Mouse (Mus musculus): ENCODE data around the gene 1700025G04Rik. TPM values are rescaled to one million over a fixed set of nuclear protein-coding genes. Genes with fewer than 3 reads are reported as not detected.

1700025G04Rik gene
- total and polyA plus RNA-seq, 2 experiments from 2014 or later: 25.5 to 43.2 TPM

DNA sequence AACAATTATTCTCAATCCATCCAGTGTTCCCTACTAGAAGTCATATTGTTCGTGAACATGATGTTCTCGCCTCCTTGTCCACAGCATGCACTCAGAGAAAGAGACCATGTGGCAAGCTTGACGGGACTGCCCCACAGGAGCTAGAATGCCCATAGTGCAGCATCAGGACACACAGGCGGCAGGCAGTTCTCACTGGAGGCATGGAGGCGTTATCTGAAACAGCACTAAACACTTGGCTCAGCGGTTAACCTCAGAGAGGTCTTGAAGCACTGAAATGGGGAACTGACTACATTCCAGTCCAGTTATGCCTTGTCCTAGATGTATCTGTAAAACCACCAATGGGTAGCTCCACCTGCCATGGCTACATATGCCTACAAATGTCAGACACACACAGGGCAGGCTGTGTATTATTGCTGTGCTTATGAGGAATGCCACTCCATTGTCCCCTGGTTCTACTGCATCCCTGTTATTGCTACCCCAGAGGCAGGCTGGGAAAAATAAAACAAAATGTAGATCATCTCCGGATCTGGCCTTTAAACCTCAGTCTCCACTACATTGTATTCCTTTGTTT is 74.3 kb downstream of the 1700025G04Rik start:
- Histone ChIP-seq H3K4me2 (ENCODE audit: low read depth) (no peak overlapping the region), H3K9ac (no peak overlapping the region), H3K27me3 (ENCODE audit: insufficient read depth, low read length) (no peaks in the 10 kb centered on the region), H3K4me3 (ENCODE audit: low read depth, low read length) (no peak overlapping the region), H3K9me3 (ENCODE audit: low read length) (no peaks in the 10 kb centered on the region), H3K4me1 (ENCODE audit: insufficient read depth) (peaks cover 7% of the 10 kb centered on the region; the same call in 1 of the 2 replicates), H3K36me3 (ENCODE audit: insufficient read depth) (no peaks in the 10 kb centered on the region), H3K27ac (ENCODE audit: low read depth, low read length) (no peak overlapping the region)
- no peak for DNase-seq
- TF ChIP-seq CTCF (IDR thresholded peaks at IDR 0.05; ENCODE audit: low read depth): no peak
- ATAC-seq: no peak
- WGBS: 89% methylated on average over 7 of the region's 7 CpGs

DNA sequence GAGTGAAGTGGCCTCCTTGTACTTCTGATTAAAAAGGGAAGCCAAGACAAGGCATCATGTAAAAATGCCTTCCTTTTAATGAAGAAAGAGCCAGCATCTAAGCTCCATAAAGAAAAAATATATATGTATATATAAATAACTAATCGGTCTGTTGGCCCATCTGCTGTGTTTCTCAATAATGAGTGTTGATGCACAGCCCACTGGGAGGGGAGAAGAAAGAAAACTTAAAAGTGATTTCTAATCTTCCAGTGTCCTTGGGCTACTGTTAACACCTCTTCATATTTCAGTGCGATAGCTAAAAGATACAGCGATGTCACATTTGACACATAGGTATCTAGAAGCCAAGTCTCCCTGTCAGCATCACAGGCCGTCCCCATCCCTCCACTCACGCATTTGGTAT is 78.2 kb downstream of the 1700025G04Rik start:
- ATAC-seq (0 out of 2 replicates have a peak, but pooled peaks have one; percentile 8), DNase-seq (peak; percentile 16)
- no peak overlapping the region for H3K27ac ChIP-seq (ENCODE audit: low read depth, low read length)
- no peaks in the 10 kb centered on the region for H3K36me3 ChIP-seq (ENCODE audit: insufficient read depth)
- no peak for TF ChIP-seq CTCF (IDR thresholded peaks at IDR 0.05; ENCODE audit: low read depth)
- H3K4me3 ChIP-seq (ENCODE audit: low read depth, low read length): no peak overlapping the region
- H3K4me2 ChIP-seq (ENCODE audit: low read depth): no peak overlapping the region
- H3K9ac ChIP-seq: no peak overlapping the region
- no peaks in the 10 kb centered on the region for H3K9me3 ChIP-seq (ENCODE audit: low read length)
- no peaks in the 10 kb centered on the region for H3K4me1 ChIP-seq (ENCODE audit: insufficient read depth)
- no peaks in the 10 kb centered on the region for H3K27me3 ChIP-seq (ENCODE audit: insufficient read depth, low read length)
- WGBS: 72% methylated on average over 5 of the region's 5 CpGs

GRCm38 (mm10) chr1:152010251-152010980 is 79.5 kb downstream of the 1700025G04Rik start:
- Histone ChIP-seq H3K9me3 (ENCODE audit: low read length) (no peaks in the 10 kb centered on the region), H3K4me1 (ENCODE audit: insufficient read depth) (no peaks in the 10 kb centered on the region), H3K27ac (ENCODE audit: low read depth, low read length) (no peak overlapping the region), H3K4me2 (ENCODE audit: low read depth) (no peak overlapping the region), H3K27me3 (ENCODE audit: insufficient read depth, low read length) (no peaks in the 10 kb centered on the region), H3K36me3 (ENCODE audit: insufficient read depth) (peaks cover 5% of the 10 kb centered on the region; the same call in 1 of the 2 replicates), H3K9ac (no peak overlapping the region), H3K4me3 (ENCODE audit: low read depth, low read length) (no peak overlapping the region)
- TF ChIP-seq CTCF (IDR thresholded peaks at IDR 0.05; ENCODE audit: low read depth): no peak
- ATAC-seq (no peak), DNase-seq (no peak)
- 71% methylated on average over 13 of the region's 13 CpGs for WGBS

- no peak overlapping the region for H3K9ac ChIP-seq
- H3K36me3 ChIP-seq (ENCODE audit: insufficient read depth): peaks cover 5% of the 10 kb centered on the region; the same call in 1 of the 2 replicates
- peak; percentile 49 for ATAC-seq
- H3K27me3 ChIP-seq (ENCODE audit: insufficient read depth, low read length): no peaks in the 10 kb centered on the region
- H3K4me2 ChIP-seq (ENCODE audit: low read depth): no peak overlapping the region
- H3K4me3 ChIP-seq (ENCODE audit: low read depth, low read length): no peak overlapping the region
- H3K4me1 ChIP-seq (ENCODE audit: insufficient read depth): no peaks in the 10 kb centered on the region
- 74% methylated on average over 8 of the region's 8 CpGs for whole genome bisulfite sequencing
- no peaks in the 10 kb centered on the region for H3K9me3 ChIP-seq (ENCODE audit: low read length)
- no peak for TF ChIP-seq CTCF (IDR thresholded peaks at IDR 0.05; ENCODE audit: low read depth)
- H3K27ac ChIP-seq (ENCODE audit: low read depth, low read length): no peak overlapping the region
- DNase-seq: no peak
Observed at GRCm38 (mm10) chr1:152008473-152008991, 81.4 kb downstream of the 1700025G04Rik start.

DNA sequence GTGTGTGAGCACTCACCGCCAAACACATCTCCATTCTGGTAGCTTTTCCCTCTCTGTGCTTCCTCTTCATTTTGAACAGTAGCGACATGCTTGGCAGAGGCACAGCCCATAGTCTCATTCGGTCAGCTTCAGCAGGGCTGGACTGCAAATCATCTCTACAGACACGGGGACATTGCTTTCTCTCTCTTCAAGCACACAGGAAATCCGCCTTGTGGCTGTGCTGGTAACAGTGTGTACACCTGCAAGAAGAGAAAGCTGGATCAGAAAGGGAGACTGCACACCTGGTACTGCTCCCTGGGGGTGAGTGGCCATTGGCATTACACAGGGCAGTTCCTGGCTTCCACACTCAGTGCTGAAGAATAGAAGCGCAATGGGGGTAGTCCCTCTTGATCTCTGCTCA is 83.4 kb downstream of the 1700025G04Rik start:
- no peak for DNase-seq
- Histone ChIP-seq H3K27ac (ENCODE audit: low read depth, low read length) (no peak overlapping the region), H3K27me3 (ENCODE audit: insufficient read depth, low read length) (no peaks in the 10 kb centered on the region), H3K9ac (no peak overlapping the region), H3K4me2 (ENCODE audit: low read depth) (no peak overlapping the region), H3K36me3 (ENCODE audit: insufficient read depth) (peaks cover 5% of the 10 kb centered on the region; the same call in 1 of the 2 replicates), H3K4me1 (ENCODE audit: insufficient read depth) (no peaks in the 10 kb centered on the region; the same call in 1 of the 2 replicates), H3K4me3 (ENCODE audit: low read depth, low read length) (no peak overlapping the region), H3K9me3 (ENCODE audit: low read length) (no peaks in the 10 kb centered on the region)
- no peak for ATAC-seq
- WGBS: 93% methylated on average over 6 of the region's 6 CpGs
- TF ChIP-seq CTCF (IDR thresholded peaks at IDR 0.05; ENCODE audit: low read depth): no peak

DNA sequence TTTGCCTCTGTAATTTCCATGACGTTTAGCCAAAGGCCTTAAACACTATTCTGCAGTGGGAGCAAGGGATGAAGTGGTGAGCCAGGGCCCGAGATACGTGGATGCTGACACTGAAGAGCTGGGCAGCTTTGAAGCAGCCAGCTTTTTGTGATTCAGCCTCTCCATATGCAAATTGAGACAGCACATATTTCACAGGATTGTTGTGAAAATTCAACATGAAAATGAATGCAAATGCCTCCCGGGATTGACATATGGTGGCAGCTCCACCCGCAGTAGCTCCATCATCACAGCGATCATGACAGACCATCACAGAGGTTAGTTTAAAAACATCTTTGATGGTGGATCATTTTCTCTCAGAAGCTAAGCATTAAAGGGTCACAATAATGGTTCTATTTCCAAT is 85.4 kb downstream of the 1700025G04Rik start:
- no peak overlapping the region for H3K4me2 ChIP-seq (ENCODE audit: low read depth)
- H3K27ac ChIP-seq (ENCODE audit: low read depth, low read length): peak overlapping the region; percentile 57; the same call in 1 of the 2 replicates
- DNase-seq (peak; percentile 47), ATAC-seq (peak; percentile 58)
- peaks cover 3% of the 10 kb centered on the region for H3K4me1 ChIP-seq (ENCODE audit: insufficient read depth)
- no peak overlapping the region for H3K9ac ChIP-seq
- H3K27me3 ChIP-seq (ENCODE audit: insufficient read depth, low read length): no peaks in the 10 kb centered on the region
- peaks cover 5% of the 10 kb centered on the region; the same call in 1 of the 2 replicates for H3K36me3 ChIP-seq (ENCODE audit: insufficient read depth)
- no peak for TF ChIP-seq CTCF (IDR thresholded peaks at IDR 0.05; ENCODE audit: low read depth)
- 23% methylated on average over 6 of the region's 6 CpGs for WGBS
- no peak overlapping the region for H3K4me3 ChIP-seq (ENCODE audit: low read depth, low read length)
- H3K9me3 ChIP-seq (ENCODE audit: low read length): no peaks in the 10 kb centered on the region

DNA sequence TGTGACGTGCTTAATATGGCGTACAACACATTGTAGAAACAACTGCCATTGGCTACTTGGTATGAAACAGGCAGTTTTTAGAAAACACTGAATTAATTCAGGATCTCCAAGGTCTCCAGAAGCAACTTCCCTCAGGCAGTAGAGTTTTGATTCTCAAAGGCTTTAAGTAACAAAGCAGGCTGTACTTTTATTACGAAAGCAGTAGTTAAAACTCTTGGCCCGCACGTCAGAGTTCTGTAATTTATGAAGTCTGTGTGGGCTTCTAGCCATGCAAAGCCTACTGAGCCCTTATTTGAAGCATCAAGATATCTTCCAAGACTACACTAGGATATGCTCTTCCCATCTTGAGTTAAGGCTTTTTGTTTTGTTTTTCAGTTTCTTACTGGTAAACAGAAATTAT is 89.5 kb downstream of the 1700025G04Rik start:
- Histone ChIP-seq H3K27ac (ENCODE audit: low read depth, low read length) (no peak overlapping the region), H3K9me3 (ENCODE audit: low read length) (no peaks in the 10 kb centered on the region), H3K4me3 (ENCODE audit: low read depth, low read length) (no peak overlapping the region), H3K9ac (no peak overlapping the region), H3K4me1 (ENCODE audit: insufficient read depth) (peaks cover 9% of the 10 kb centered on the region), H3K27me3 (ENCODE audit: insufficient read depth, low read length) (no peaks in the 10 kb centered on the region), H3K36me3 (ENCODE audit: insufficient read depth) (no peaks in the 10 kb centered on the region), H3K4me2 (ENCODE audit: low read depth) (no peak overlapping the region)
- 48% methylated on average over 5 of the region's 5 CpGs for WGBS
- peak; percentile 51 for DNase-seq
- no peak for TF ChIP-seq CTCF (IDR thresholded peaks at IDR 0.05; ENCODE audit: low read depth)
- no peak for ATAC-seq
